Mouse (Mus musculus): ENCODE measurements at regions not wholly inside any gene's neighbourhood (a gene's known extent, or its start where the extent isn't known, plus 50 kb on each side); places are given as distances from the start of the nearest gene placed in this dataset.

DNA sequence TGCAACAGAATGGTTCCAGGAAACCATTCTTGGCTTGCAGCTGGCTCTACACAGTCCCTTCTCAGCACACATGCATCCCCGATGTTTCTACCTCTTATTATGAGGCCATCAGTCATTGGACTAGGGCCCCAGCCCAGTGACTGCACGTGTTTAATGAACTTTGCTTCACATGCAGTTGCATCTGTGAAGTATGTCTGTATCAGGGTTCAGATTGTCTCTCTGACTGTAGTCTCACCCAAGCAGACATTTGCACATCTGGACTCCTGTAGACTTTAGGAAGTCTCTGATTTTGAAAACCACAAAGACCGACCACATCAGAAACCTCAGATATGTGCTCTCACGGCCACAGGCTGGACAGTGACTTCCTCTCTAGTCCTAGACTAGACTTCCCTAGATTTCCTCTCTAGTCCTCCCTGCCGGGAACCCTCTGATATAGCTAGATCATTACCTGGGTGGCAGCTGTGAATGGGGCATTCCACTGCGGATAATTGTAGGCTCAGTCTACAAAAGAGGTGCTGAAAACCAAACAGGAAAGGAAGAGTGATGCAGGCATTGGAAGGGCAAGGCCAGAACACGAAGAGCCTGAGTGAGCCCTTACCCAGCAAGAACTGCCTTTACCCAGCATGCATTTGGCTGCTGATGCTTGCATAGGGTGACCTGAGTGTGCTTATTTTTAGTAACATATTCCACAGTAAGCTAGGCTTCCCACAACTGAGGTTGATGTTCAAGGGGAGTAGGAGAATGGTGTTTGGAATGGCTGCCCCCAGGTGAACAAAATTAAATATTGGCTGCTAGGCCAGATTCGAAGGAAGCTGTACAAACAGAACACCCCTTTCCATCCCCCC is 123.5 kb downstream of the Pmp22 start:
- no peak for TF ChIP-seq CHD2 (IDR thresholded peaks at IDR 0.05; ENCODE audit: low read depth, low read length)
- TF ChIP-seq ZNF384 (IDR thresholded peaks at IDR 0.05; ENCODE audit: low read depth, low read length) = no peak

All from ES-E14 (cell line).